Mouse (Mus musculus) limb, embryonic 13.5 days (tissue): ENCODE results near the gene Map6. TPM values are rescaled to one million over a fixed set of nuclear protein-coding genes. Genes with fewer than 3 reads are reported as not detected.

ENCODE experiments used
- ATAC-seq: fragments of 200-750 bp; cut with Nextera tagmentation; 2 replicates; pipeline ENCODE4 v1.8.0; 2017; ENCODE audit warnings: low read depth, moderate number of reproducible peaks, moderate TSS enrichment; ENCODE audit not compliant: low FRiP score
- H3K27ac ChIP-seq: fragments of 300-500 bp; sonication (generic); 2 replicates; pipeline ENCODE4 v1.5.1; 2015; ENCODE audit warnings: inconsistent platforms, mild to moderate bottlenecking, moderate library complexity
- H3K27me3 ChIP-seq: fragments of 300-500 bp; sonication (generic); 2 replicates; pipeline ENCODE4 v1.6.1; 2015; ENCODE audit warnings: mild to moderate bottlenecking, inconsistent platforms
- H3K36me3 ChIP-seq: fragments of 300-500 bp; sonication (generic); 2 replicates; pipeline ENCODE4 v1.6.1; 2015; ENCODE audit warnings: inconsistent platforms, mild to moderate bottlenecking, moderate library complexity
- H3K4me1 ChIP-seq: fragments of 300-500 bp; sonication (generic); 2 replicates; pipeline ENCODE4 v1.6.1; 2015; ENCODE audit warnings: inconsistent platforms
- H3K4me2 ChIP-seq: fragments of 300-500 bp; sonication (generic); replicated peaks from 2 replicates; pipeline ENCODE4 v1.6.1; 2015; ENCODE audit warnings: inconsistent platforms, mild to moderate bottlenecking, moderate library complexity
- H3K4me3 ChIP-seq: fragments of 300-500 bp; sonication (generic); 2 replicates; pipeline ENCODE4 v1.5.1; 2015; ENCODE audit warnings: moderate library complexity, mild to moderate bottlenecking, inconsistent platforms
- H3K9ac ChIP-seq: fragments of 300-500 bp; sonication (generic); 2 replicates; pipeline ENCODE4 v1.6.1; 2015; ENCODE audit warnings: mild to moderate bottlenecking, inconsistent platforms
- H3K9me3 ChIP-seq: fragments of 300-500 bp; sonication (generic); 2 replicates; pipeline ENCODE4 v1.6.1; 2016; ENCODE audit warnings: inconsistent platforms
- WGBS: fragments of 180-500 bp; shearing (Covaris S2); methylation state at CpG from one replicate; pipeline ENCODE4 v1.1.7; 2015; 5-methylcytosine and 5-hydroxymethylcytosine counted together
- polyA plus RNA-seq: library from polyadenylated mRNA; unstranded; fragments of >200 nt; fragmentation: Nextera tagmentation; extraction: Ambion mirVana; gene quantifications from 2 replicates; pipeline ENCODE4 v1.2.1, GENCODE M21; 2015

Map6 gene
- polyA plus RNA-seq, 1 experiment from 2014 or later = 4.4 TPM

DNA sequence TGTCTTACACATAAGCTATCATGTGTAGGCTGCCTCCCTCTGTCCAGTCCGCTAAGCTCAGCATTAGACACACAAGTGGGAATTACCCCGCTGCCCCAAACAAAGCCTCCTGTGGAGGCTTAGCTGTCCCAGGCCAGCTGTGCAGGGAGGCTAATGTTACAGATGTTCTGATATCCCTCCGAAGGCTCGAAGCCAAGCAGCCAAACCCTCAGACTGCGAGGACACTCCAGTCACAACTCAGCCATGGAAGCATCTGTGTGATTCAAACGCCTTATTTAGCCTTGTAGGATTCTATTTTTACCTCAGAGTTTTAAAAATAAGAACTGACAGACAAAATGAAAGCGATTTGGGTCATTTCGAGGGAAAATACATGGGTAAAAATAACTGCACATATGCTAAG, 27.9 kb downstream of the Map6 start:
- Histone ChIP-seq H3K4me3 (no peak overlapping the region), H3K27ac (no peak overlapping the region), H3K4me1 (peaks cover 9% of the 10 kb centered on the region), H3K4me2 (no peak overlapping the region), H3K9me3 (0 out of 2 replicates have a peak, but pooled peaks cover 4% of the 10 kb centered on the region), H3K9ac (no peak overlapping the region), H3K36me3 (no peaks in the 10 kb centered on the region), H3K27me3 (no peaks in the 10 kb centered on the region)
- 69% methylated on average over 8 of the region's 8 CpGs for WGBS
- no peak for ATAC-seq

DNA sequence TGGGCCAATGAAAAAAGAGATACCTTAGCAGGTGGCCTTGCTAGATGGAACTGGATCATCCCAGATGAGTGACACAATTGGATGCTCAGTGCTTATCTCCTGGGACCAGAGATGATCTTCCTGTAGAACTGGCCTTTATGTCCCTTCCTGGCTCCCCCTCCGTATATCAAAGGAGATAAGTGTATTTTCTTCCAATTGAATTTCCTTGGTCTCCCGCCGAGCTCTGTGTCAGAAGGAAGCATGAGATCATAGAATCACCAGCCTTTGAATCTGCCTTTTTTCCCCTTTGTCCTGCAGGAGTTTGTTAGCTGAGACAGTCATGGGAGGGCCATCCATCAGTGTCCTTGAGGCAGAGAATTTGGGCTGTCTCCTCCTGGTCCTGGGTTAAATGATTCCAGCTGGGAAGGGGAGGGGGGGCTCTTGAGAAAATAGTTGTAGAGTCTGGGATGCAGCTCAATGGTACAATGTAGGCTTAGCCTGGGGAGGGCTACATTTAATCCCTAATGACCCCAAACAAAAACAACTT, 33.5 kb downstream of the Map6 start:
- H3K4me1 ChIP-seq = peaks cover 8% of the 10 kb centered on the region
- no peak overlapping the region for H3K4me2 ChIP-seq
- no peaks in the 10 kb centered on the region for H3K27me3 ChIP-seq
- H3K4me3 ChIP-seq = no peak overlapping the region
- no peak overlapping the region for H3K27ac ChIP-seq
- ATAC-seq = no peak
- WGBS = 35% methylated on average over 3 of the region's 3 CpGs
- H3K9me3 ChIP-seq = no peaks in the 10 kb centered on the region
- H3K36me3 ChIP-seq = no peaks in the 10 kb centered on the region
- H3K9ac ChIP-seq = no peak overlapping the region

DNA sequence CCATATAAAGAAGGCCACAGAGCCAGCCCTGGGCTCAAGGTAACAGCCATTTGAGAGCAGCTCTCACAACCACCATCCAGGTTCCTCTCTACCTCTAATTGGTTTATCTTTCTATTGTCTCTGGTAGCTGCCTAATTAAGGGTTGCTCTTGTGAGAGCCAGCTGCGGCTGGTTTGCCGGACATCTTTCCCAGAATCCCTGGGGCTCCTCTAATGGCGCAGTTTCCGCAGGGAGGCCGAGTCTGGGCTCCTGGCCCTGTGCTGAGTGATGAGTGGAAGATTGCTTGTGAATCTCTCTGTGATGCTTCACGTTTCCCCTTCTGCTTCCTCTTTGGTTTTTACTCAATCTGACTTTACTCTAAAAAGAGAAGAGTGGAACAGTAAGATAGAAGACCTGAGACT, 36.8 kb downstream of the Map6 start:
- 49% methylated on average over 6 of the region's 6 CpGs for WGBS
- Histone ChIP-seq H3K36me3 (no peaks in the 10 kb centered on the region), H3K27ac (no peak overlapping the region), H3K4me2 (no peak overlapping the region), H3K4me3 (no peak overlapping the region), H3K9me3 (no peaks in the 10 kb centered on the region), H3K4me1 (peaks cover 16% of the 10 kb centered on the region), H3K9ac (no peak overlapping the region), H3K27me3 (no peaks in the 10 kb centered on the region)
- no peak for ATAC-seq

DNA sequence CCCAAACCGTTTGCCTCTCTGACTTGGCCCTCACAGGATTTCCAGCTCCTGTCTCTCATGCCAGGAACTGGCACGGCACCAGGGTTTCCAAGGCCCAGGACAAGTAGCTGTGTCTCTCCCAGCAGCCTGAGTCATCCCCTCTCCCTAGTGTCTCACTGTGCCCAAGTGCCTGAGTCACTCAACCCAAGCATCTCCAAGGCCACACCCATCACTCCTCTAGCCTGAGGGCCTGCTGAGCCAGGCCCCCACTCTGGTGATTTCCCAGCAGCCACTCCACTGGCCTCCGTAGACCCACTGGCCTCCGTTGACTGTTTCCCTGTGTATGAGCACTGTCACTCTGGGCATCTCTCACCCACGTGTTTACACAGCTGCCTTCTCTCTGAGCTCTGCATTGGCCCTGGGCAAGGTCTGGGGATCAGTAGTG, 37.7 kb downstream of the Map6 start:
- 70% methylated on average over 5 of the region's 5 CpGs for WGBS
- Histone ChIP-seq H3K9ac (no peak overlapping the region), H3K27me3 (no peaks in the 10 kb centered on the region), H3K9me3 (no peaks in the 10 kb centered on the region), H3K4me1 (peaks cover 16% of the 10 kb centered on the region), H3K4me2 (no peak overlapping the region), H3K36me3 (no peaks in the 10 kb centered on the region), H3K27ac (no peak overlapping the region), H3K4me3 (no peak overlapping the region)
- ATAC-seq = 0 out of 2 replicates have a peak, but pooled peaks have one; percentile 28

DNA sequence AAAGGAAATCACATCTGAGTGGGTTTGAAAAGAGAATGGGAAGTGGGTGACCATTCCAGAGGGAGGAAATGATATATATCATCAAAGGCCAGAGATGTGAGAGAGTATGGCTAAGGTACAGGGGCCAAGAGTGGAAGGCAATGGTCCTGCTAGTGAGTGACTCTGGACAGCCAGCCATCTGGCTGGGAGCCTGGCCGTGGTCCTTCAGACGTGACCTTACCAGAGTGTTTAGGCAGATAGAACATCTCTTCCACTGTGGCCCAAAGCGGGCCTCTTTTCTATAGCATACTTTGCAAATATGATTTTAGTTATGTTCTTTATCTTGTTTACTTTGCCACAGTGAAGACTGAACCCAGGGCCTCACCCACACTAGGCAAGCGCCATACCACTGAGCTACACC, 38.4 kb downstream of the Map6 start:
- Histone ChIP-seq H3K4me1 (peaks cover 16% of the 10 kb centered on the region), H3K9ac (no peak overlapping the region), H3K4me3 (no peak overlapping the region), H3K4me2 (no peak overlapping the region), H3K9me3 (no peaks in the 10 kb centered on the region), H3K36me3 (no peaks in the 10 kb centered on the region), H3K27me3 (no peaks in the 10 kb centered on the region), H3K27ac (no peak overlapping the region)
- 92% methylated on average over 4 of the region's 4 CpGs for WGBS
- ATAC-seq = no peak

DNA sequence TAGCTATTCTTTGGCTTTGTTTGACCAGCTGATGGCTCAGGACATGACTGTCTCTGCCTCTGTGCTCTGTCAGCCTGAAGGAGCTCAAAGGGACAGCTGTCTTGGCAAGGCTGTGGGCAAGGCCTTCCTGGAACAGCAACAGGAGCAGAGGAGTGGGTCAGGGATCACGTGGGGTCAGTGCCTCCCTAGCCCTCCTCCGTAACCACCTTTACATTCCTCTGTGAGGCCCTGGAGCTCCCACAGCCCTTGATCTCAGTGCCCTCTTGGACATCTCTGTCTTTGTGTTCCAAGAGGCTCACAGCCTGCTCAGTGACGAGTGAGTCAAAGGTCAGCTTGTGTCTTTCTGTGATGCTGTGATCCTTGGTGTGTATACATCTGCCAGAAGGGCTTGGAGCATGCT, 39.4 kb downstream of the Map6 start:
- no peaks in the 10 kb centered on the region for H3K27me3 ChIP-seq
- H3K4me1 ChIP-seq = peaks cover 20% of the 10 kb centered on the region
- no peak overlapping the region for H3K4me3 ChIP-seq
- H3K9me3 ChIP-seq = no peaks in the 10 kb centered on the region
- ATAC-seq = no peak
- H3K9ac ChIP-seq = no peak overlapping the region
- H3K27ac ChIP-seq = no peak overlapping the region
- H3K4me2 ChIP-seq = no peak overlapping the region
- WGBS = 42% methylated on average over 3 of the region's 3 CpGs
- no peaks in the 10 kb centered on the region for H3K36me3 ChIP-seq

DNA sequence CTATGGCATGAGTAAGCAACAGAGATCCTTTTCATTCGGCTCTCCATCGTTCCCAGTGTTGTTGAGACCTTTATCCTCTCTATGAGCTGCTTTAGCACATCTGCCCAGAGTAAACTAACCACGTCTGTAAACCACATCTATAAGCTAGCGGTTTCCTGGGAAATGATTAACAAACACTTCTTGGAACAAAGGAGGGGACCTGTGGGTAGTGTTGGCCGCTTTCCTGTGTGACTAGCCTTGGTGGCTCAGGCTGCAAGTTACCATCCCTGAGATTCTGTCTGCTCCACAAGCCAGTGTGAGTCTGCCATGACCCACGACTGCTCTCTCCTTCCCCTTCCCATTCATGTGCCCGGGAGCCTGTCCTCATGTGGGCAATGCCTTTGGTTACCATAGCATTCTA, 44.2 kb downstream of the Map6 start:
- WGBS = 54% methylated on average over 7 of the region's 7 CpGs
- Histone ChIP-seq H3K9me3 (no peaks in the 10 kb centered on the region), H3K4me1 (peaks cover 37% of the 10 kb centered on the region), H3K36me3 (no peaks in the 10 kb centered on the region), H3K4me2 (no peak overlapping the region), H3K27ac (no peak overlapping the region), H3K4me3 (no peak overlapping the region), H3K27me3 (no peaks in the 10 kb centered on the region), H3K9ac (no peak overlapping the region)
- no peak for ATAC-seq

DNA sequence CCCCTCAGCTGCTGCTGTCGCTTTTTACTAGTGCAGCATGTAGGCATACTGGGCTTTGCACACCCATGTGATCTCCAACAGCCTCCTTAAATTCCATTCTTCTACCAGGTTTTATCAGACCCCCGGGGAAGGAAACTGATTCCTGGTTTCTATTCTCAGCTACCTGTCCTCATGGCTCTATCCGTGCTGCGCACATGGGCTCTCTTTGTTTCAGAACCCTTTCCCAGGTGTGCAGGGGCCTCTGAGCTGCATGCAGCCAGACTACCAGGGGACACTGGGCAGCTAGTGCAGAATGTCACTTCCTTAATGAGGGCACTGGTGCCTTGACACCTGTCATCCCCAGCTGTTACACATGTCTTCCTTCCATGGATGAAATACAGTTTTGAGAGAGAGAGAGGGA, 44.8 kb downstream of the Map6 start:
- Histone ChIP-seq H3K4me1 (peaks cover 31% of the 10 kb centered on the region), H3K36me3 (no peaks in the 10 kb centered on the region), H3K27ac (peak overlapping the region; percentile 65; the same call in 1 of the 2 replicates), H3K9ac (no peak overlapping the region), H3K4me3 (no peak overlapping the region), H3K27me3 (no peaks in the 10 kb centered on the region), H3K4me2 (no peak overlapping the region), H3K9me3 (no peaks in the 10 kb centered on the region)
- 23% methylated on average over 4 of the region's 4 CpGs for WGBS
- peak; percentile 51 for ATAC-seq

DNA sequence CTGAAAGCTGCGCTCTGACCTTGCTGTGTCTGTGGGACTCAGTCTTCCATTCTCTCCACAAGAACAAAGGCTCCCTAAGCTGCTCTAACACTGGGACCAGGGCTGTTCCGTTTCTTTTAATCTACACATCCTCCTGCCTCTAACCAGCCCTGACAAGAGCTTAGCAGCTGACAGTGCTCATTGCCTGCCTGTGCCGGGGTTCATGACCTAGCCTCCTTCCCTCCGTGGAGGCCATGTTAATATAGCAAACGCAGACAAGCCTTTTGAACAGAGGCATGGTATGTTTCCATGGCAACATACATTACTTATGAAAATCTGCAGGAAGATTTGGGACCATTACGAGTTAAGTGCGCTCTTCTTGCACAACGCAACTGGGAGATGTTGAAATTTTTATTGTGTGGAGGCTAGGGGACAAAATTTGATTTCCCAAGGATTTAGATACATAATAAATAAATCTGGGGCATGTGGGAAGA, 45.5 kb downstream of the Map6 start:
- no peak overlapping the region for H3K4me2 ChIP-seq
- H3K27ac ChIP-seq = peak overlapping the region; percentile 65; the same call in 1 of the 2 replicates
- no peaks in the 10 kb centered on the region for H3K9me3 ChIP-seq
- 33% methylated on average over 8 of the region's 8 CpGs for WGBS
- H3K4me3 ChIP-seq = no peak overlapping the region
- no peaks in the 10 kb centered on the region for H3K27me3 ChIP-seq
- H3K9ac ChIP-seq = 0 out of 2 replicates have a peak overlapping the region, but pooled peaks have one; percentile 9
- peaks cover 30% of the 10 kb centered on the region for H3K4me1 ChIP-seq
- H3K36me3 ChIP-seq = no peaks in the 10 kb centered on the region
- peak; percentile 65 for ATAC-seq

DNA sequence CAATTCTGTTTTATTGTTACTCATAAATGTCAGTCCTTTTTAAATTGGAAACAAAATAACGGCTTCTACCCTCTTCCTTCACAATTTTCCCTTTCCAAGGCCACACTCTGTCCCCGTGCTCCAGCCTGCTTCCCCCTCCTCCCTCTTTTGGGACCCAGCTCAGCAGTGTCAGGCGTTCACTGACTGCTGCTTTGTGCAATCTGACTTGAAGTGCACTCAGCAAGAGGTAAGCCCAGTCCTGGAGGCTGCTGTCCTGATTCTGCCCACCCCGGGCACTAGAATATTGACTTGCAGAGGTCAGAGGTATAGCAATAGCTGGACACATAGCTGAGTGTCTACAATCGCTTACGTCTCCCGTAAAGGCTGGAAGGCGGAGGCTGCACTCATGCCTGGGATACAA, 46.0 kb downstream of the Map6 start:
- H3K9ac ChIP-seq = no peak overlapping the region
- H3K27ac ChIP-seq = no peak overlapping the region
- WGBS = 56% methylated on average over 8 of the region's 8 CpGs
- 0 out of 2 replicates have a peak, but pooled peaks have one; percentile 16 for ATAC-seq
- H3K4me2 ChIP-seq = no peak overlapping the region
- peaks cover 30% of the 10 kb centered on the region for H3K4me1 ChIP-seq
- H3K27me3 ChIP-seq = no peaks in the 10 kb centered on the region
- no peaks in the 10 kb centered on the region for H3K36me3 ChIP-seq
- H3K4me3 ChIP-seq = no peak overlapping the region
- H3K9me3 ChIP-seq = no peaks in the 10 kb centered on the region

DNA sequence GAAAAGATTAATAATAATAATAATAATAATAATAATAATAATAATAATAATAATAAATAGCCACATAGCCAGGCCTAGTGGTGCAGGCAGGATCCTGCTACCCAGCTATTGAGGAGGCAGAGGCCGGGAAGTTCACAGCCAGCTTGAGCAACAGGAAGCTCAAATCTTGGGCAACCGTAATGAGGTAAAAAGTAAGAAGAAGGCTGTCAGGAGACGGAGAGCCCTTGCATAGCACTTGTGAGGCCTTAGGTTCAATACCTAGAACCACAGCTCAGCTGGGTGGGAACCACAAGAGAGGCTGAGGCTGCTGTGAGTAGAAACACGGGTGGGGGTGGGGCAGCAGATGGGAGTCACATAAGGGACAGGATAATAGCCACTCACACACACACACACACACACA, 47.3 kb downstream of the Map6 start:
- no peak overlapping the region for H3K27ac ChIP-seq
- no peaks in the 10 kb centered on the region for H3K36me3 ChIP-seq
- no peaks in the 10 kb centered on the region for H3K27me3 ChIP-seq
- ATAC-seq = no peak
- H3K4me2 ChIP-seq = no peak overlapping the region
- no peaks in the 10 kb centered on the region for H3K9me3 ChIP-seq
- no peak overlapping the region for H3K9ac ChIP-seq
- no peak overlapping the region for H3K4me3 ChIP-seq
- peaks cover 37% of the 10 kb centered on the region for H3K4me1 ChIP-seq
- 83% methylated on average over 4 of the region's 4 CpGs for WGBS

DNA sequence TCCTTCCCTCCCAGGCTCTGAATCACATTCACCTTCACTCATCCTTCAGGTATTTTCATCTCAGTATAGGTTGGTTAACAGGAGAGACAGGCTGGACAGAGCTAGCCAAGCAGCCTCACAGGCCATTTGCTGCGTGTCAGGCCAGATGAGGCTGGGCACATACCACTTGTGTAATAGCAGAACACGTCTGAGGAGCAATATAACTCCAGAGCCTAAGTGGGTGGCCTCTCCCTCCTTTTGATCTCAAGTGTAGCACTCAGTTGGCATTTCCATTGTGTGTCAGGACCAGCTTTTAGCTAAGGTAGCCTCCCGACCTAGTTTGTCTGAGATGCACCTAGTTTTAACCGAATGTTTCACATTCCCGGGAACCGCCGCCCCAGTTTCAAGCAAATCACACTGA, 49.0 kb downstream of the Map6 start:
- no peak overlapping the region for H3K4me3 ChIP-seq

DNA sequence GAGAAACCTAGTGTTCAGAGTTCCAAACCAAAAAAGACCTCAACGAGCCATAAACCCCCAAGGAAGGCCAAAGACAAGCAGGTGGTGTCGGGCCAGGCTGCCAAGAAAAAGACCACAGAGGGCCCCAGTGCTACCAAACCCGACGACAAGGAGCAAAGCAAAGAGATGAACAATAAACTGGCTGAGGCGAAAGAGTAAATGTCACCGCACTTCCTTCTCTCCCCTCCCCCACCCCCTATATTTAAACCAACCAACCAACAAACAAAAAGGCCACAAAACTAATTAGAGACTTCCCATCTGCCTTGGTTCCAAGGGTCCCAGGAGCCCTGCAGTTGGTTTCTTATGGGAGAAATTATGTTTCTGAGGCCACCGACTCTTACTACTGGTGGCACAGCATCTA, 50.2 kb downstream of the Map6 start:
- ATAC-seq = no peak
- WGBS = 71% methylated on average over 7 of the region's 7 CpGs

More for the DNA sequence above, 49.0 kb downstream of the Map6 start:
- Histone ChIP-seq H3K27ac (no peak overlapping the region), H3K4me1 (peaks cover 48% of the 10 kb centered on the region), H3K27me3 (peaks cover 9% of the 10 kb centered on the region; the same call in 1 of the 2 replicates), H3K9ac (no peak overlapping the region), H3K36me3 (no peaks in the 10 kb centered on the region), H3K9me3 (no peaks in the 10 kb centered on the region), H3K4me2 (no peak overlapping the region)
- ATAC-seq = no peak
- WGBS = 58% methylated on average over 7 of the region's 7 CpGs

More for the DNA sequence above, 50.2 kb downstream of the Map6 start:
- Histone ChIP-seq H3K4me1 (peaks cover 36% of the 10 kb centered on the region), H3K9ac (no peak overlapping the region), H3K27me3 (peaks cover 12% of the 10 kb centered on the region; the same call in 1 of the 2 replicates), H3K9me3 (no peaks in the 10 kb centered on the region), H3K4me3 (no peak overlapping the region), H3K27ac (no peak overlapping the region), H3K36me3 (no peaks in the 10 kb centered on the region), H3K4me2 (no peak overlapping the region)
